In genomic region chr13:109440881-109441280, GRCm38 (mm10) we compare ENCODE assay signal across 8 mouse cellular contexts.
DNase-seq lines count a peak whose midpoint lies in the region; ATAC-seq and TF ChIP-seq lines count a peak whose summit lies in the region.

No protein-coding gene starts in this region.

- TF ChIP-seq EP300 in heart, postnatal 0 days (IDR thresholded peaks at IDR 0.05; ENCODE audit: low read depth): no peak
- TF ChIP-seq EP300 in liver, embryonic 14.5 days (IDR thresholded peaks at IDR 0.05; ENCODE audit: low read depth): no peak

- DNase-seq in CD4-positive, CD25-positive, alpha-beta regulatory T cell, adult 2 months (ENCODE audit: low read depth, low spot score): peak; percentile 38
- peak; percentile 36 for DNase-seq in c-Kit-positive CD71-negative TER-119-negative erythroid progenitor cells, embryonic 14.5 days (ENCODE audit: low read depth)
- peak; percentile 90 for DNase-seq in heart, postnatal 0 days (ENCODE audit: low spot score)
- DNase-seq in kidney, postnatal 36 days: peak; percentile 92 to 94
- DNase-seq in liver, embryonic 14.5 days (ENCODE audit: low read depth in 3 of 3, low spot score in 3 of 3): peak in 2 of 3 experiments; percentile 9 to 17
- DNase-seq in neural tube, embryonic 10.5 days (ENCODE audit: extremely low spot score, low spot score): peak; percentile 83

- no peaks in the 10 kb centered on the region for H3K36me3 ChIP-seq in forebrain, embryonic 13.5 days (ENCODE audit: poor library complexity, severe bottlenecking)
- H3K36me3 ChIP-seq in heart, postnatal 0 days (replicated peaks; ENCODE audit: control insufficient read depth, insufficient read depth, low read length): no peaks in the 10 kb centered on the region
- H3K36me3 ChIP-seq in liver, embryonic 14.5 days (replicated peaks; ENCODE audit: control insufficient read depth, insufficient read depth, low read depth): no peaks in the 10 kb centered on the region
- no peaks in the 10 kb centered on the region for H3K36me3 ChIP-seq in stomach, embryonic 15.5 days

- peak; percentile 99 for ATAC-seq in forebrain, embryonic 13.5 days
- ATAC-seq in heart, postnatal 0 days (ENCODE audit: insufficient read depth, low read depth): peak; percentile 96
- ATAC-seq in liver, embryonic 14.5 days (ENCODE audit: insufficient read depth): peak; percentile 71
- ATAC-seq in stomach, embryonic 15.5 days (ENCODE audit: insufficient read depth, low FRiP score, low read depth): peak; percentile 95

- H3K9me3 ChIP-seq in forebrain, embryonic 13.5 days (replicated peaks): no peaks in the 10 kb centered on the region
- no peaks in the 10 kb centered on the region for H3K9me3 ChIP-seq in heart, postnatal 0 days (replicated peaks; ENCODE audit: control insufficient read depth, low read length)
- no peaks in the 10 kb centered on the region for H3K9me3 ChIP-seq in liver, embryonic 14.5 days (ENCODE audit: control insufficient read depth, low read length)
- H3K9me3 ChIP-seq in stomach, embryonic 15.5 days: no peaks in the 10 kb centered on the region

- peak overlapping the region; percentile 70 for H3K4me2 ChIP-seq in forebrain, embryonic 13.5 days
- H3K4me2 ChIP-seq in heart, postnatal 0 days (ENCODE audit: low read depth, low read length): peak overlapping the region; percentile 93
- peak overlapping the region; percentile 37 for H3K4me2 ChIP-seq in liver, embryonic 14.5 days (ENCODE audit: low read depth)
- peak overlapping the region; percentile 80 for H3K4me2 ChIP-seq in stomach, embryonic 15.5 days

- H3K27ac ChIP-seq in forebrain, embryonic 13.5 days: peak overlapping the region; percentile 94
- peak overlapping the region; percentile 87 for H3K27ac ChIP-seq in heart, postnatal 0 days (ENCODE audit: low read depth)
- H3K27ac ChIP-seq in liver, embryonic 14.5 days: no peak overlapping the region
- H3K27ac ChIP-seq in stomach, embryonic 15.5 days: peak overlapping the region; percentile 76

- WGBS in forebrain, embryonic 13.5 days: 2% methylated on average over 12 of the region's 12 CpGs
- WGBS in heart, postnatal 0 days: 0% methylated on average over 12 of the region's 12 CpGs
- WGBS in liver, embryonic 14.5 days (ENCODE audit: insufficient replicate concordance): under 1% methylated on average over 12 of the region's 12 CpGs
- WGBS in stomach, embryonic 15.5 days: under 1% methylated on average over 12 of the region's 12 CpGs

- TF ChIP-seq CTCF in heart, postnatal 0 days (IDR thresholded peaks at IDR 0.05; ENCODE audit: low read depth): peak; percentile 22; the same call in 1 of the 2 replicates
- peak; percentile 32; the same call in 1 of the 2 replicates for TF ChIP-seq CTCF in liver, embryonic 14.5 days (IDR thresholded peaks at IDR 0.05; ENCODE audit: low read depth)

- peak overlapping the region; percentile 59 for H3K4me3 ChIP-seq in forebrain, embryonic 13.5 days
- peak overlapping the region; percentile 73 for H3K4me3 ChIP-seq in heart, postnatal 0 days (ENCODE audit: low read depth, low read length)
- peak overlapping the region; percentile 35 to 52 for H3K4me3 ChIP-seq in liver, embryonic 14.5 days (ENCODE audit: insufficient read depth in 1 of 2, low read depth in 2 of 2, low read length in 2 of 2)
- H3K4me3 ChIP-seq in stomach, embryonic 15.5 days (replicated peaks): peak overlapping the region; percentile 51

- H3K27me3 ChIP-seq in forebrain, embryonic 13.5 days: no peaks in the 10 kb centered on the region
- H3K27me3 ChIP-seq in heart, postnatal 0 days (ENCODE audit: control insufficient read depth, insufficient read depth, low read length): no peaks in the 10 kb centered on the region
- H3K27me3 ChIP-seq in liver, embryonic 14.5 days (ENCODE audit: control insufficient read depth, insufficient read depth, low read length): no peaks in the 10 kb centered on the region
- no peaks in the 10 kb centered on the region for H3K27me3 ChIP-seq in stomach, embryonic 15.5 days (replicated peaks)

- peak overlapping the region; percentile 80 for H3K9ac ChIP-seq in forebrain, embryonic 13.5 days
- peak overlapping the region; percentile 66 for H3K9ac ChIP-seq in heart, postnatal 0 days (replicated peaks; ENCODE audit: low read depth, low read length)
- no peak overlapping the region for H3K9ac ChIP-seq in liver, embryonic 14.5 days (replicated peaks)
- peak overlapping the region; percentile 30; the same call in 1 of the 2 replicates for H3K9ac ChIP-seq in stomach, embryonic 15.5 days

- peaks cover 47% of the 10 kb centered on the region for H3K4me1 ChIP-seq in forebrain, embryonic 13.5 days
- H3K4me1 ChIP-seq in heart, postnatal 0 days (ENCODE audit: control insufficient read depth, insufficient read depth): peaks cover 6% of the 10 kb centered on the region
- H3K4me1 ChIP-seq in liver, embryonic 14.5 days (replicated peaks; ENCODE audit: control insufficient read depth in 2 of 2, insufficient read depth in 2 of 2, low read length in 1 of 2): no peaks in the 10 kb centered on the region
- peaks cover 9% of the 10 kb centered on the region; the same call in 1 of the 2 replicates for H3K4me1 ChIP-seq in stomach, embryonic 15.5 days

Comparison
In these comparisons a context has a peak if more than half of its experiments do, and no peak if none do; other contexts are left out.
1. DNase-seq: peak in every context shown above with its lines; median percentile 93 in kidney, postnatal 36 days; 90 in heart, postnatal 0 days; 83 in neural tube, embryonic 10.5 days; 38 in CD4-positive, CD25-positive, alpha-beta regulatory T cell, adult 2 months; 36 in c-Kit-positive CD71-negative TER-119-negative erythroid progenitor cells, embryonic 14.5 days; 13 in liver, embryonic 14.5 days.
2. H3K4me2 ChIP-seq: peak in every context shown above with its lines; median percentile 93 in heart, postnatal 0 days; 80 in stomach, embryonic 15.5 days; 70 in forebrain, embryonic 13.5 days; 37 in liver, embryonic 14.5 days.